ENCODE assay signal across 24 mouse cellular contexts in genomic region chr11:76186908-76187307, GRCm38 (mm10). TPM values are rescaled to one million over a fixed set of nuclear protein-coding genes. Genes with fewer than 3 reads are reported as not detected.
A peak's percentile ranks its signal among the peaks of the same experiment; 100 is the strongest.
DNase-seq lines count a peak whose midpoint lies in the region; ATAC-seq and TF ChIP-seq lines count a peak whose summit lies in the region.
"Had no signal": no experiment of that assay in that cellular context is flagged by ENCODE, and none has a peak within 500 bp of the region (broad histone marks: within the 10 kb centered on the region; RNA-seq: fewer than 3 reads in every experiment).

No protein-coding gene starts in this region.

- no peaks in the 10 kb centered on the region for H3K79me2 ChIP-seq in MEL (ENCODE audit: control insufficient read depth, insufficient read depth, low read length, poor library complexity)

- no peak for TF ChIP-seq EP300 in liver, postnatal 0 days (IDR thresholded peaks at IDR 0.05; ENCODE audit: low read depth)
- no peak for TF ChIP-seq EP300 in MEL (IDR thresholded peaks at IDR 0.05; ENCODE audit: low read depth in 1 of 2, low read length in 2 of 2)

- no peak for TF ChIP-seq POLR2A in MEL (IDR thresholded peaks at IDR 0.05; ENCODE audit: control insufficient read depth in 1 of 2, insufficient read depth in 1 of 2, low read depth in 1 of 2, low read length in 2 of 2, poor library complexity in 1 of 2)

- peak; percentile 54 for TF ChIP-seq RAD21 in MEL (IDR thresholded peaks at IDR 0.05; ENCODE audit: low read depth, low read length)

- 85% methylated on average over 6 of the region's 6 CpGs for WGBS in liver, postnatal 0 days (ENCODE audit: insufficient replicate concordance)
- WGBS in liver, embryonic 12.5 days (ENCODE audit: insufficient replicate concordance): 69% methylated on average over 6 of the region's 6 CpGs
- 88% methylated on average over 6 of the region's 6 CpGs for WGBS in forebrain, embryonic 10.5 days

- no peaks in the 10 kb centered on the region for H3K9me3 ChIP-seq in liver, postnatal 0 days (ENCODE audit: low read length)
- no peaks in the 10 kb centered on the region for H3K9me3 ChIP-seq in liver, embryonic 12.5 days (replicated peaks)
- H3K9me3 ChIP-seq in MEL (replicated peaks; ENCODE audit: insufficient read depth, low read length): no peaks in the 10 kb centered on the region
- no peaks in the 10 kb centered on the region for H3K9me3 ChIP-seq in forebrain, embryonic 10.5 days
- H3K9me3 ChIP-seq: G1E; heart, embryonic 13.5 days; liver, embryonic 13.5 days; midbrain, embryonic 13.5 days had no signal

- no peaks in the 10 kb centered on the region for H3K27me3 ChIP-seq in liver, postnatal 0 days (ENCODE audit: insufficient read depth, low read length)
- no peaks in the 10 kb centered on the region for H3K27me3 ChIP-seq in liver, embryonic 12.5 days (replicated peaks)
- no peaks in the 10 kb centered on the region for H3K27me3 ChIP-seq in MEL (ENCODE audit: control insufficient read depth in 1 of 2, insufficient read depth in 2 of 2, low read length in 2 of 2)
- H3K27me3 ChIP-seq in splenic B cell, adult 2 months (ENCODE audit: control insufficient read depth, insufficient read depth, low read length, poor library complexity, severe bottlenecking): no peaks in the 10 kb centered on the region
- no peaks in the 10 kb centered on the region for H3K27me3 ChIP-seq in forebrain, embryonic 10.5 days (ENCODE audit: poor library complexity, severe bottlenecking)
- H3K27me3 ChIP-seq: heart, embryonic 13.5 days; liver, embryonic 13.5 days; midbrain, embryonic 13.5 days had no signal

- 0 out of 2 replicates have a peak, but pooled peaks have one; percentile 9 for TF ChIP-seq CTCF in liver, postnatal 0 days (IDR thresholded peaks at IDR 0.05; ENCODE audit: low read depth)
- peak; percentile 10 to 64 (median 13); a peak in 4 of 6 replicates for TF ChIP-seq CTCF in MEL (IDR thresholded peaks at IDR 0.05 in 2 of 3, conservative IDR thresholded peaks at IDR 0.05 in 1 of 3; ENCODE audit: control insufficient read depth in 1 of 3, insufficient read depth in 1 of 3, low read depth in 2 of 3, low read length in 3 of 3, poor library complexity in 1 of 3, severe bottlenecking in 1 of 3)

- 0 out of 2 replicates have a peak, but pooled peaks cover under 1% of the 10 kb centered on the region for H3K36me3 ChIP-seq in liver, postnatal 0 days (replicated peaks; ENCODE audit: insufficient read depth, low read length)
- peaks cover 3% of the 10 kb centered on the region for H3K36me3 ChIP-seq in liver, embryonic 12.5 days
- peaks cover 0 to 4% of the 10 kb centered on the region in 2 experiments; a peak in 2 of 4 replicates for H3K36me3 ChIP-seq in MEL (ENCODE audit: control insufficient read depth in 1 of 2, insufficient read depth in 2 of 2, low read length in 2 of 2)
- no peaks in the 10 kb centered on the region for H3K36me3 ChIP-seq in splenic B cell, adult 2 months (ENCODE audit: control insufficient read depth, insufficient read depth, low read length, poor library complexity, severe bottlenecking)
- H3K36me3 ChIP-seq in forebrain, embryonic 10.5 days (replicated peaks): no peaks in the 10 kb centered on the region
- H3K36me3 ChIP-seq: heart, embryonic 13.5 days; liver, embryonic 13.5 days; midbrain, embryonic 13.5 days had no signal

- no peak overlapping the region for H3K27ac ChIP-seq in liver, postnatal 0 days (ENCODE audit: low read depth)
- H3K27ac ChIP-seq in liver, embryonic 12.5 days: no peak overlapping the region
- no peak overlapping the region for H3K27ac ChIP-seq in MEL (ENCODE audit: control insufficient read depth, low read depth, low read length)
- no peak overlapping the region for H3K27ac ChIP-seq in forebrain, embryonic 10.5 days
- H3K27ac ChIP-seq: heart, embryonic 13.5 days; liver, embryonic 13.5 days; midbrain, embryonic 13.5 days had no signal

- H3K4me2 ChIP-seq in liver, postnatal 0 days (ENCODE audit: low read depth, low read length): no peak overlapping the region
- H3K4me2 ChIP-seq in liver, embryonic 12.5 days: no peak overlapping the region
- H3K4me2 ChIP-seq: heart, embryonic 13.5 days; liver, embryonic 13.5 days; midbrain, embryonic 13.5 days had no signal

- no peak for ATAC-seq in CD4-positive, CD25-positive, alpha-beta regulatory T cell, adult 4 months
- no peak for ATAC-seq in liver, postnatal 0 days
- no peak for ATAC-seq in liver, embryonic 12.5 days
- ATAC-seq: forebrain, embryonic 14.5 days; midbrain, embryonic 13.5 days had no signal

- peak; percentile 17 for DNase-seq in CD4-positive, CD25-positive, alpha-beta regulatory T cell, adult 2 months (ENCODE audit: low read depth, low spot score)
- no peak for DNase-seq in liver, postnatal 0 days
- DNase-seq in MEL (ENCODE audit: low read depth, low spot score): peak; percentile 61
- DNase-seq in splenic B cell, adult 2 months (ENCODE audit: low read depth, low spot score): peak; percentile 20
- no peak for DNase-seq in forebrain, embryonic 10.5 days (ENCODE audit: extremely low spot score, low spot score)
- no peak for DNase-seq in heart, adult 18-20 months
- DNase-seq: adrenal gland, postnatal 14 days; cerebellum, adult 11-12 months; cerebellum, postnatal 25 days; heart, postnatal 36 days; liver, embryonic 13.5 days; lung, postnatal 10 days; thymus, adult 18-20 months had no signal

- no peak overlapping the region for H3K9ac ChIP-seq in liver, postnatal 0 days (replicated peaks)
- no peak overlapping the region for H3K9ac ChIP-seq in liver, embryonic 12.5 days
- no peak overlapping the region for H3K9ac ChIP-seq in MEL (ENCODE audit: control insufficient read depth, low read depth, low read length, poor library complexity, severe bottlenecking)
- H3K9ac ChIP-seq: heart, embryonic 13.5 days; liver, embryonic 13.5 days; midbrain, embryonic 13.5 days had no signal

- no peak overlapping the region for H3K4me3 ChIP-seq in liver, postnatal 0 days (ENCODE audit: low read depth, low read length)
- no peak overlapping the region for H3K4me3 ChIP-seq in liver, embryonic 12.5 days
- H3K4me3 ChIP-seq in MEL (ENCODE audit: control insufficient read depth in 1 of 2, insufficient read depth in 1 of 2, low read depth in 2 of 2, low read length in 2 of 2): no peak overlapping the region
- no peak overlapping the region for H3K4me3 ChIP-seq in forebrain, embryonic 10.5 days
- H3K4me3 ChIP-seq: heart, embryonic 13.5 days; liver, embryonic 13.5 days; midbrain, embryonic 13.5 days; myocyte had no signal

- no peaks in the 10 kb centered on the region for H3K4me1 ChIP-seq in liver, postnatal 0 days (ENCODE audit: insufficient read depth)
- H3K4me1 ChIP-seq in liver, embryonic 12.5 days: no peaks in the 10 kb centered on the region
- peaks cover 4 to 7% of the 10 kb centered on the region in 2 experiments; a peak in 3 of 4 replicates for H3K4me1 ChIP-seq in MEL (ENCODE audit: control insufficient read depth in 1 of 2, insufficient read depth in 2 of 2, low read length in 2 of 2)
- H3K4me1 ChIP-seq in forebrain, embryonic 10.5 days: no peaks in the 10 kb centered on the region
- H3K4me1 ChIP-seq: heart, embryonic 13.5 days; liver, embryonic 13.5 days; midbrain, embryonic 13.5 days had no signal

RNA-seq across cellular contexts. Expression of gene Fam57a, which starts 7.4 kb away (rescaled TPM):
- polyA plus RNA-seq in CD4-positive, CD25-positive, alpha-beta regulatory T cell, adult 4 months (2017; shearing (Covaris generic)): 1 to 10 TPM; 3.7 to 4.2 TPM
- 2.3 and 2.5 TPM in 2 replicates for polyA plus RNA-seq in liver, postnatal 0 days (2015; fragmentation: Nextera tagmentation; extraction: Ambion mirVana)
- 7.7 and 8.4 TPM in 2 replicates for polyA plus RNA-seq in liver, embryonic 12.5 days (2016; fragmentation: Nextera tagmentation; extraction: Ambion mirVana)
- total RNA-seq in MEL (2012; rRNA removed): 6.6 and 8.5 TPM in 2 replicates
- polyA plus RNA-seq in MEL (2012; ENCODE audit: insufficient read depth in 1 of 2, insufficient read length in 2 of 2, low read depth in 1 of 2, low replicate concordance in 2 of 2, missing spikeins in 1 of 2): 1 to 10 TPM in 1 of 2 experiments, not detected in 1; 8.8 TPM
- 30.9 and 32.3 TPM in 2 replicates for polyA plus RNA-seq in forebrain, embryonic 10.5 days (2016; fragmentation: Nextera tagmentation; extraction: Ambion mirVana)
- 1 to 10 TPM; 3.5 to 3.8 TPM for total RNA-seq in heart, adult 18-20 months (2021)

RNA-seq across cellular contexts. Expression of gene Vps53, which starts 7.5 kb away (rescaled TPM):
- polyA plus RNA-seq in CD4-positive, CD25-positive, alpha-beta regulatory T cell, adult 4 months (2017; shearing (Covaris generic)): 10 to 100 TPM; 51.6 to 60.3 TPM
- polyA plus RNA-seq in liver, postnatal 0 days (2015; fragmentation: Nextera tagmentation; extraction: Ambion mirVana): 15.4 and 16.2 TPM in 2 replicates
- 21.2 and 22.9 TPM in 2 replicates for polyA plus RNA-seq in liver, embryonic 12.5 days (2016; fragmentation: Nextera tagmentation; extraction: Ambion mirVana)
- 47.2 and 50.4 TPM in 2 replicates for total RNA-seq in MEL (2012; rRNA removed)
- polyA plus RNA-seq in MEL (2012; ENCODE audit: insufficient read depth in 1 of 2, insufficient read length in 2 of 2, low read depth in 1 of 2, low replicate concordance in 2 of 2, missing spikeins in 1 of 2): 10 to 100 TPM in 1 of 2 experiments, not detected in 1; 38.4 TPM
- 37.0 and 38.6 TPM in 2 replicates for polyA plus RNA-seq in forebrain, embryonic 10.5 days (2016; fragmentation: Nextera tagmentation; extraction: Ambion mirVana)
- 10 to 100 TPM; 25.5 to 26.9 TPM for total RNA-seq in heart, adult 18-20 months (2021)

RNA-seq across cellular contexts. Expression of gene Dbil5, which starts 30.5 kb away (rescaled TPM):
- under 1 TPM in 1 of 2 experiments, not detected in 1; 0.58 TPM for polyA plus RNA-seq in CD4-positive, CD25-positive, alpha-beta regulatory T cell, adult 4 months (2017; shearing (Covaris generic))
- 0.73 and 0.86 TPM in 2 replicates for polyA plus RNA-seq in liver, postnatal 0 days (2015; fragmentation: Nextera tagmentation; extraction: Ambion mirVana)
- 0.25 and 0.52 TPM in 2 replicates for polyA plus RNA-seq in liver, embryonic 12.5 days (2016; fragmentation: Nextera tagmentation; extraction: Ambion mirVana)
- total RNA-seq in MEL (2012; rRNA removed): 0.62 and 2.4 TPM in 2 replicates
- polyA plus RNA-seq in MEL (2012; ENCODE audit: insufficient read depth in 1 of 2, insufficient read length in 2 of 2, low read depth in 1 of 2, low replicate concordance in 2 of 2, missing spikeins in 1 of 2): under 1 TPM in 1 of 2 experiments, not detected in 1; 0.67 TPM
- 0.53 TPM in 1 of 2 replicates, not detected in the other for polyA plus RNA-seq in forebrain, embryonic 10.5 days (2016; fragmentation: Nextera tagmentation; extraction: Ambion mirVana)
- total RNA-seq in heart, adult 18-20 months (2021): under 1 TPM; 0.50 to 0.90 TPM
- total RNA-seq: gastrocnemius, postnatal 4 days; neutrophil, adult 5-6 weeks had no signal
- polyA plus RNA-seq: forebrain, embryonic 14.5 days; limb, embryonic 11.5 days; small intestine, adult 2 months had no signal

RNA-seq across cellular contexts. Expression of gene Gemin4, which starts 30.6 kb away (rescaled TPM):
- polyA plus RNA-seq in CD4-positive, CD25-positive, alpha-beta regulatory T cell, adult 4 months (2017; shearing (Covaris generic)): 10 to 100 TPM; 10.2 to 19.1 TPM
- 6.8 and 9.5 TPM in 2 replicates for polyA plus RNA-seq in liver, postnatal 0 days (2015; fragmentation: Nextera tagmentation; extraction: Ambion mirVana)
- 32.3 and 33.0 TPM in 2 replicates for polyA plus RNA-seq in liver, embryonic 12.5 days (2016; fragmentation: Nextera tagmentation; extraction: Ambion mirVana)
- 23.8 and 26.1 TPM in 2 replicates for total RNA-seq in MEL (2012; rRNA removed)
- 10 to 100 TPM; 17.8 to 95.7 TPM for polyA plus RNA-seq in MEL (2012; ENCODE audit: insufficient read depth in 1 of 2, insufficient read length in 2 of 2, low read depth in 1 of 2, low replicate concordance in 2 of 2, missing spikeins in 1 of 2)
- 65.6 and 68.5 TPM in 2 replicates for polyA plus RNA-seq in forebrain, embryonic 10.5 days (2016; fragmentation: Nextera tagmentation; extraction: Ambion mirVana)
- 1 to 10 TPM; 3.2 to 4.3 TPM for total RNA-seq in heart, adult 18-20 months (2021)

RNA-seq across cellular contexts. Expression of gene Mrm3, which starts 56.6 kb away (rescaled TPM):
- polyA plus RNA-seq in CD4-positive, CD25-positive, alpha-beta regulatory T cell, adult 4 months (2017; shearing (Covaris generic)): 10 to 100 TPM; 13.2 to 19.9 TPM
- 13.9 and 14.8 TPM in 2 replicates for polyA plus RNA-seq in liver, postnatal 0 days (2015; fragmentation: Nextera tagmentation; extraction: Ambion mirVana)
- polyA plus RNA-seq in liver, embryonic 12.5 days (2016; fragmentation: Nextera tagmentation; extraction: Ambion mirVana): 23.5 and 25.1 TPM in 2 replicates
- 50.3 and 65.7 TPM in 2 replicates for total RNA-seq in MEL (2012; rRNA removed)
- 10 to 100 TPM in 1 of 2 experiments, not detected in 1; 27.7 TPM for polyA plus RNA-seq in MEL (2012; ENCODE audit: insufficient read depth in 1 of 2, insufficient read length in 2 of 2, low read depth in 1 of 2, low replicate concordance in 2 of 2, missing spikeins in 1 of 2)
- polyA plus RNA-seq in forebrain, embryonic 10.5 days (2016; fragmentation: Nextera tagmentation; extraction: Ambion mirVana): 26.3 and 28.1 TPM in 2 replicates
- total RNA-seq in heart, adult 18-20 months (2021): 10 to 100 TPM; 24.6 to 27.4 TPM

Comparison
In these comparisons a context has a peak if more than half of its experiments do, and no peak if none do; other contexts are left out.
1. DNase-seq: peak in CD4-positive, CD25-positive, alpha-beta regulatory T cell, adult 2 months (single experiment), MEL (single experiment) and splenic B cell, adult 2 months (single experiment); none in liver, postnatal 0 days (single experiment), forebrain, embryonic 10.5 days (single experiment) and heart, adult 18-20 months (0 of 2).